Mouse (Mus musculus) fibroblast of lung, adult 2 months (primary cell): ENCODE data around the gene Gjb5.

Experiments used
- DNase-seq: peaks from one replicate; pipeline ENCODE4 v3.0.0-alpha.2; 2011; ENCODE audit warnings: low read depth

Gjb5 gene

DNA sequence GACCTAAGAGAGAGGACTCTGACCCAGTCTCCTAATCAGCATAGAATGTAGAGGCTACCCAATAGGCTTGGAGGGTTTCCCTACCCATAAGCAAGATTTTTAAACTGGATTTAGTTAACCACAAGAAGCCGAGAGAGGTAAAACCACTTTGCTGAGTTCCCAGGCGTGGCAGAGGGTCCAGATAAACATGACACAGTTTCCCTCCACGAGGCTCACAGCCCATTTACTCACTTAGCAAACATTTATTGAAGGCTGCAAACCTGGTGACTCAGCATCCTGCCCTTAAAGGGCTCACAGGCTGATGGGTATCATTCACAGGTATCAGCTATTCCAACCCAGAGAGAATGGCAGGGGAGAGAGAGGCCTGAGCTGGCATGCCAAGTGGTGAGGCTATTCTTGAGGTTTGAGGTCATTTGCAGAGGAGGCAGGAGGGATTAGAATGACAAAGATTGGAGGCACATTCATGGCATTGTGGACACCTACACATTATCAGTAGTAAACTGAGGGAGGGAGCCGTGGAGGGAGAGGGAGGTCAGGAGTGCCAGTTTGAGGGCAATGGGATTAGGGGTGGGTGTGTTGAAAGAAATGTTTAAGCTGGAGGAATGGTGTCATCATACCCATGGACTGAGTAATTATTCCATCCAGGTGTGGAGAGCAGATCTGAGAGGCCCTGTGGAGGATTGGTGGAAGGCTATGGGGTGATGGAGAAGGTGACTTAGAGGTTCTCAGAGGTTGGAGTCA, 8.3 kb downstream of the Gjb5 start:
- DNase-seq: peak; percentile 66

DNA sequence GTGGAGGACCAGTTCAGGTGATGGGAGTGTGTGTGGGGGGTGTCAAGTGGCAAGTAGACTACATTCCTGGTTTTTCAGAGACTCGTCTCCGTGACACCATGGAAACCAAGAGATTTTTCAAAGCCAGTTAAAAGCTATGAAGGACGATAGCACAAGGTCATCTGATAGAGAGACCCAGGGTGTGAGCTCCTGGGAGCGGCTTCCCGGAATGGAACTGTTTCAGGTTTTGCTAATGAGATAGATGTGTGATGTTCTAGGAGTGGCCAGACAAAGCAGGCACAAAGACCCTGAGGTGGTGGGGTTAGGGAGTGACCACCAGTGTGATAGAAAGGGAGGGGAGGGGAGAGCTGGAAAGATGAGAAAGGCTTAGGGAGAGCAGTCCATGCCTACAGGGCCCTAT, 13.0 kb downstream of the Gjb5 start:
- no peak for DNase-seq

DNA sequence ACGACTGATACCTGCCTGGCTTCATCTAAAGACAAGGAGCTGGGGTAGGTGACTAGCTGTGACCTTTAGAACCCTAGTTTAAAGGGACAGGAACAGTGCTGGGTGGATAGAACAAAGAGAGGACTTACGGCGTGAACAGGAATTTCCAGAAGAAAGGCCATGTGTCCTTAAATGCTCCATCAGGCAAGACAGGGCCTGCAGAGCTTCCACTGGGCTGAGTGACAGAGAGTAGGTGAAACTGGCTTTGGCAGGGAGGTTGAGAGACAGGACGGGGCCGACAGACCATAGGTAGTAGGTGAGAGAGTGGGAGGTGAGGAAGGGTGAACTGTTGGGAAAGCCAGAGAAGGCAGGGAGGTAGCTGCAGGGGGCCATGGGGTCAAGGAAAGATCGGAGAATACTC, 16.6 kb downstream of the Gjb5 start:
- DNase-seq: no peak

DNA sequence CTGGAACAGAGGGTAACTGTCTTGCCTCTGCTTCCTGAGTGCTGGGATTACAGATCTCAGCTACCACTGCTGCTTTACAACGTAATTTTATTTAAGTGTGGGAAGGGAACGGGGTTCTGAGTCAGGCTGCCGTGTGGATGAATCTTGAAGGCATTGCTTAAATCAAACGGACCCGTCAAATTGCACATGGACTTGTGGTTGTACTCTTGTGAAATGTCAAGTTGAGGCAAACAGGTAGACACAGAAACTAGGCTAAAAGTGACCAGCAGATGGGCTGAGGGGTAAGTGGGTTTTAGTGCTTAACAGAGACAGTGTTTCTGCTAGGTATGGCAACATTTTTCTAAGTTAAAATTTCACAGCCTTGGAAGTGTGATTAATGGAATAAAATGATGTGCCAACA, 20.3 kb downstream of the Gjb5 start:
- DNase-seq: no peak

DNA sequence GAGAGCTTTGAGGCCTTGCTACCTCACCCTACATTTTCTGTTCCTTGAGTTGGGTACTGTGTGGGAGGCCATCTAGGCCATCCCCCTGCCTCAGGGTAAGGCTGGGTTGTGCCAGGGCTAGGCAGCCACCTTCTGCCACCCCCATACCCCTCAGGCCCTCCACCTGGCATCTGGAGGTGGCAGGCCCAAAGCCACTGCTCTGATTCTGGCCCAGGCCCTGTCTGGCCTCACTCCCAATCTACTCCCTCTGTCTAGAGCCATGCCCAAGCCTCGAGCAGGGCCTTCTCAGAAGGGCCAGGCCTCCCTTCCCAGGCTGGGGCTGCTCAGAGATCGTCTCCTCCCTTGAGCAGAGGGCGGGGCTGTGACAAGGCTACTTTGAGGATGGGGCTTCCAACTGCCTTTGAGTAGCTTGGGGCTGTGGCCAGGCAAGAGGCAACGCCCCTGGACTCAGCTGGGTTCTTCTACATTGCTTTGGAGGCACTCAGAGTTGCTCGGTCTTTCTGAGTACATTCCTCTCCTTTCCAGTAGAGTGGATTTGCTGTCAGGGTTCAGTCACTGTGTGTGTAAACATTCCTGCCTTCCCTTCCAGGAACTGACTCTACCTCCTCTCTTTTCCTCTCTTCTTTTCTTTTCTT, 23.0 kb downstream of the Gjb5 start:
- DNase-seq: no peak

DNA sequence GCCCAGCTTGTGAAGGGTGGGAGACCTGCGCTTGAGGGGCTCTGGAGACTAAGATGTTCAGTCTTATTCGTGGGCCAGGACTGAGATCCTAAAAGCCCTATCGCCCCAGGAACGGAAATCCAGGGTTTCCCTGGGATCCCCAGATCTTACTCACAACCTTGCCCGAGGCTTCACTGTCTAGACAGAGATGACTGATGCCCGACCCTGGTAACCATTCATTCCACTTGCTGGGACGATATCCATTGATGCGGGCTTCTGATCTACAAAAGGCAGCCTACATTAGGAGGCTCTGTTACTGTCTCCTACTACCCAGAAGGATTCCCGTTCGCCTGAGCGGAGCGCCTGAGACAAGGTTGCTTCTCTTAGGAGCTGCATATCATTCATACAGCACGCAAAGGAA, 26.8 kb downstream of the Gjb5 start:
- DNase-seq: no peak

DNA sequence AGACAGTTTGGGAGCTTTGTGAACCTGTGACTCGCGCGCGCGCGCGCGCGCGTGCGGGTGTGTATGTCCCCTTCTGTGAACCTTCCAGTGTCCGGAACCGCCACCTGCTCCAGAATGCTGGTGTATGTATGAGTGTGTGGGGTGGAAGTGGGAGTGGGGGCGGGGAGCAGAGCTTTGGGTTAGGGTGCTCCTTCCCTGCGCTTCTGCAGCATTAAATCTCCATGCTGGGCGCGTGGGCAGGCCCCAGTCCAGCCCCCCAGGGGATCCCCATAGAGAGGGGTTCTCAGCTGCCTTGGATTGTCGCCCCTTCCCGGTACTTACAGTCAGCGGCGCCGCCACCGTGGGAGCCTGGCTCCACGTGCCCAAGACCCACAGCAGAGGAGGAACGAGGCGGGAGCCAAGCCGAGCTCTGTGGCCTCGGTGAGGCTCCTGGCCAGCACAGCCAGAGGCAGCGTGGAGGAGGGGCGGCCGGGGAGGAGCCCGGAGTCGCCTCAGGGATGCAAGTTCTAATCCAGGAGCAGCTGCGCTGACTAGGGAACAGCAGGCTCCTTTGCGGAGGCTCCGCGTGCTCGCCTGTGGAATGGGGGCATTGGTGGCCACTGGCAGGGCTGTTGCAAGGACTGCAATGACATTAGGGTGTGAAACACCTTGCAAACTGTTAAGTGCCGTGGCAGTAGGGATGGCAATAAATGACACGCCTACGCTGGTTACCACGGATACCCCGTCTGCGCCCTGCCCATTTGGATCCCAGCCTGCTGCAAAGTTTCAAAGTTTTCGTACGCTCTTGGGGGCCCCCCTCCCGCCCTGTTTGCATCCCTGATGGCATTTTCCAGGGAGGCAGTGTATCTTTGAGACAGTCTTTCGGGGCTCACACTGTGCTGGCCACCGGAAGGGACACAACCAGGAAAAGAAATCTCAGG, 27.5 kb downstream of the Gjb5 start, which contains the start of gene Gjb3:
Gene Gjb3 (minus strand): TSS at position 664 of the 920 bp plus-strand sequence.
- DNase-seq: no peak

DNA sequence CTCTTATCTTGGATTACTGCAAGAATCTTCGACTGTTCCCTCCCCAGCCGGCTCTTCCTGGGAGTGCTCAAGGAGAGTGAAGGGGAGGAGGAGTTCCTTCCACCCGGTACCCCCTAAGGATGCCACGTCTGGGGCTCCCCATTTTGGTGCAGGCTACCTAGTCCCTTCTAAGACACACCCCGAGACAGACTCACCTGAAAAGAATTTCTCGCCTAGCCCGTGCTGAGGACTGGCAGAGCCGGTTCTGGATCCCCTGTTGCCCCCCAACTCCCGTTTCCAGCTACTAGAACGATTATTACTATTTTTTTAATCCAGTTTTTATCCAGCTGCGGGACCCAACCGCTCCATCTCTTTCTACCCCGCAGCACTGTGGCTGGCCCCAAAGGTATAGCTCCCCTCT, 28.2 kb downstream of the Gjb5 start:
- DNase-seq: no peak

DNA sequence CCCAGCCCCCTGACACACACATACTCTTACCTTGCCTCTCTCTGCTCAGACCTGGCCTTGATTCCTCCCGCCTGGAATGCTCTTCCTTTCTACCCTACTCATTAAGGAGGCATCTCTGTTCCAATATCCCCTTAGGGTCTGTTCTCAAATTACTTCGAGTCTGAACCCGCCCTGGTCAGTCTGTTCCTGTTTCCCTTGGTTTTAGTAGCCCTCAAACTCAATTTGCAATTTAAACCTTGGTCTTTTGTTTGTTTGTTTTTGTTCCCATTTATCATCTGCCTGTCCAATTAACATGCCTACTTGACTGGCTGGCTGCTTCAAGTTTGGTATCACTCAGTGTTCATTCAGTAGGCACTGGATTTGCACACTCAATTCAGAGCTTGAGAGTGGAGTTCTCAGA, 28.9 kb downstream of the Gjb5 start:
- no peak for DNase-seq

DNA sequence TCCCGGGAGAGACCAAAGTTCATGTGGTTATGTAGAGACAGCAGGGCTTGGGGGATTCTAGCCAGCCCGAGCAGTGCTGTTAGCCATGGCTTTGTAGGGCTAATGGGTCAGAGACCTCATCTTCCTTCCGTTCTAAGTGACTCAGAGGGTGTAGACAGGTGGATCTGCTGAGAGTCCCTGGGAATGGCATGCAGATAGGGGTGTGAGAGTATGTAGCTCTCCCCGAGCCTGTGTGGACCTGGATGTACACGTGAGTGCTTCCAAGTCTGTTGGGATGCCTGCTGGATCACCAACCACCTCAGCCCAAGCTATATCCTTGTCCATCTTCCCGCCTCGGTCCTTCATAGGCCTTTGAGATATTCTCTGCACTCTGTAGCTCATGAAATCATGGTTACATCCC, 29.6 kb downstream of the Gjb5 start:
- no peak for DNase-seq

DNA sequence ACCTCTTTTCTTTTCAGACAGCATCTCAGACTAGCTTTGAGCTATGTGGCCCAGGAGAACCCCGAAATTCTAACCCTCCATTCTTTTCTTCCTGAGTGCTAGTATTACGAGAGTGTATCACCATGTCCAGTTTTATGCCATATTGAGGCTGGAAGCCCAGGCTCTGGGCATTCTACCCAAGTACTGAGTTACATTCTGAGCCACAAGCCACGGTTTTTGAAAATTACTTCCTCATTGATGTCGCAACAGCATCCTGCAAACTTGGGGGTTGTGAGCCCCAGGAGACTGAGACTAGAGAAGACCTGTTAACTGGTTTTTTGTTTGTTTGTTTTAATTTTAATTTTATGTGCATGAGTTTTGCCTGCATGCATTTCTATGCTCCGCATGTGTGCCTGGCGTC, 30.2 kb downstream of the Gjb5 start:
- peak; percentile 70 for DNase-seq

DNA sequence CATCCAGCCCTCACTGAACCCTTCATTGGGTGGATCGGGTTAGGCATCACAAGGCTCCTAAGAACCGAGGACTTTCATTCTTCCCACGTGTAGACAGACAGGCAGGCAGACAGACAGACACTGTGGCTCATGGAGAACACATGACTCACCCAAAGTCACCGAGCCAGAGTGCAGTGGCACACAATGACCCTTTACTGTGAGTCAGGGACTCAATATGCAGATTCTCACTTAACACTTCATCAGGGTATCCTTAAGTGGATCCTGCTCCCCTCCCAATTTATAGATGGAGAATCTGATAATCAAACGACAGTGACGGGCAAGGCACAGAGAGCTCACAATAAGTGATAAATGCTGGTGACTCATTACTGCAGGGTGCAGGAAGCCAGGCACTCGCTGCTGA, 30.7 kb downstream of the Gjb5 start:
- peak; percentile 65 for DNase-seq

DNA sequence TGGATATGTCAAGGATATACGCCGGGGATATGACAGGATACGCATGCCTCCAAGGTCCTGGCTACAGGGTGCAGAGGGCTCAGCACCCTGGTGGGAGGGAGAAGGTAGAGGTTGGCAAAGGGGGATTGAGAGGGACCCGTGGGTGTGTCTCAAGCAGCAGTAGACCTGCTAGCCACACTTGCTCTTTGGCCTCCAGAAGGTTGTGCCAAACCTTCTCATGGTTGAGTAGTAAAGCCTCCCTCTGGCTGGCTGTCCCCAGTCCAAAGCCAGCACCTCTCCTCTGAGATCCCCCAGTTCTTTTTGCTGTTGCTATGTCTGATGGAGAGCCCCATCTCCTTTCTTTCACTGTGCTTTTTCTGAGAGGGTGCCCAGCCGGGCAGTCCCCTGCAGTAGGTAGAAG, 32.7 kb downstream of the Gjb5 start:
- DNase-seq: no peak

DNA sequence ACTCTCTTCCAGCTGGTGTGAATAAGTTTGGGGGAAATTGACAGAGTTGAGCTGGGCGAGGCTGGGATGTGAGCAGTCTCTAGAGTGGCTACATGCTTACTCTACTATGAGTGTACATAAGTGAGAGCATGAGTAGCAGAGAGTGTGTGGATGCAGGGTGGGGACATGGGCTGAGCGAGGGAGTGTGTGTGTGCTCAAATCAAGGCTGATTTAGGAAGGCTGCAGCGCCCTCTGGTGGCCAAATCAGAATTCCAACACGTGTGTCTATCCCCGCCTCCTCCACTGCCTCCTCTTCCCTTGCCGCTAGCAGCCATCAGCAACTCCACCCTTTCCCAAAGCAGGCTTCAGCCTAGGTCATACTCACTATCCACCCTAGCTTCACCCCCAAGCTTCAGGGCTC, 33.2 kb downstream of the Gjb5 start:
- DNase-seq: peak; percentile 68

DNA sequence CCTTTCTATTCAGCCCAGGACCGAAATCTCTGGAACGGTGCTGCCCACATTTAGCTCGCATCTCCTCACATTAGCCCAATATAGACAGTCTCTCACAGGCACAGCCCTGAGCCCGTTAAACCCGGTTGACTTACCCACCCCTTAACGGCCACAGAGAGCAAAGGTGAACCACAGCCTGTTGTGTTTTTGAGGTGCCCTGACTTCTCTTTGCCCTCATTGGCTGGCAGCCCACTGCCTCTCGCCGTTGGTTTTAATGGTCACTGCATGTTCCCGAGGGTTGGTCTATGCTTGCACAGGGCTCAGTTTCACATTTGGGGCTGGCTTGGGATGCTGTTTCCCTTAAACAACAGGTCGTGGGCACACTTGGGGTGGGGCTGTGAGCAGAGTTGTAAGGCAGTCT, 33.7 kb downstream of the Gjb5 start:
- no peak for DNase-seq

DNA sequence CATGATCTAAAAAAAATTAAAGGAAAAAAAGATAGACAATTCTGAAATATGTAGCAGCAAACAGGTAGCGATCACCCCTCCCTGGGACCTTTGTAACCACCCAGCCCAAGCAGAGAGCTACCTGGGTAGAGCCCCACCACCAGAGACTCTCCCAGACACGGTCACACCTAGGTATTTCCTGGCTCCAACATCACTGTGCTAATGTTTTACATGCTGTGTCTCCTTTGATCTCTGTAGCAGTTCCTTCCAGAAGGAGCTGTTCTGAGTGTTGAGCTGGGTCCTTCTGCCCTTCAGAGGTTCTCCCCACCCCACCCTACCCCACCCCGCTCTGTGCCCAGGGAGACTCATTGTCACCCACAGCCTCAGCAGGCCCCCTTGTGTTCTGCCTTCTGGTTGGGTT, 34.3 kb downstream of the Gjb5 start:
- DNase-seq: no peak

DNA sequence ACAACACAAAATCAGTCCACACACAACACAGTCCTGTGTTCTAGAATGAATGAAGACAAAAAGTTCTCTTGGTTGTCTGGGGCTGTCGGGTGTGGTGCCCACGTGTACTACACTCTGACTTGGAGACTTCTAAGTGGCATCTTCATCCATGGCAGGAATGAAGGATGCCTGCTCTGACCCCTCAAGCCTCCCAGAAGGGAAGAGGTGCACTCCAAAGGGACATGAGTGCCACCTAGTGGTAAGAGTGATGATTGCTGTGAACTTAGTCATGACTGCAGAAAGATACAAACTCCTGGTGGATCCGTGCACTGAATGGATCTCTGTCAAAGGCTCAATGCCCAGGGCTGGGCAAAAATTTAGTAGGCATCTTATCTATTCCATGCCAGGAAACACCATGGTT, 38.4 kb downstream of the Gjb5 start:
- no peak for DNase-seq

DNA sequence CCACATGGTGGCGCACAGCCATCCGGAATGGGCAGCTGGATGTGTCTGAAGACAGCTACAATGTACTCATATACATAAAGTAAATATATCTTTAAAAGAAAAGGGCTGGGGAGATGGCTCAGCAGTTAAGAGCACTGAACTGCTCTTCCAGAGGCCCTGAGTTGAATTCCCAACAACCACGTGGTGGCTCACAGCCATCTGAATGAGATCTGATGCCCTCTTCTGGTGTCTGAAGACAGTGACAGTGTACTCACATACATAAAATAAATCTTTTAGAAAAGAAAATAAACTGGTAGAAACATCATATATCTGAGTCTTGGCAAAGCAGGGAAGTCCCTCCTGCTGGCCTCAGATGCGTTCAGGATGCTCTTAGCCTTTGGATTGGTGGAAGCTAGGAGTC, 40.8 kb downstream of the Gjb5 start:
- DNase-seq: no peak

DNA sequence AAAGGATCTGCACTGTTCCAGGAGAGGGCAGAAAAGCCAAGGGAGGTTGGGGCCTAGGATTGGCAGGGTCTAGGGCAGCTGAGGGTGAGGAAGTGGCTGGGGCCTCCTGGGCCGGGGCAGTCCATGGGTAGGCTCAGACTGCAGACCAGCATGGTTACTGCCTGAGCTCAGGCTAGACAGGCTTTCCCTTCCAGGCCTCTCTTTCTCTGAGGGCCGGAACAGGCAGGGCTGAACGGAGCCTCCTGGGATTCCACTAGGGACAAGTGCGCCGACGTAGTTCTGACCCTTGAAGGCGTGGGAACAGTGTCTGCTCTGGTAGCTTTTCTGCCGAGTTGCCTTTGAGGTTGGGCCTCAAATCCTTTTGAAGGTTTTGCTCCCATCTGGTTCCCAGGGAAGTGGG, 42.2 kb downstream of the Gjb5 start:
- no peak for DNase-seq

DNA sequence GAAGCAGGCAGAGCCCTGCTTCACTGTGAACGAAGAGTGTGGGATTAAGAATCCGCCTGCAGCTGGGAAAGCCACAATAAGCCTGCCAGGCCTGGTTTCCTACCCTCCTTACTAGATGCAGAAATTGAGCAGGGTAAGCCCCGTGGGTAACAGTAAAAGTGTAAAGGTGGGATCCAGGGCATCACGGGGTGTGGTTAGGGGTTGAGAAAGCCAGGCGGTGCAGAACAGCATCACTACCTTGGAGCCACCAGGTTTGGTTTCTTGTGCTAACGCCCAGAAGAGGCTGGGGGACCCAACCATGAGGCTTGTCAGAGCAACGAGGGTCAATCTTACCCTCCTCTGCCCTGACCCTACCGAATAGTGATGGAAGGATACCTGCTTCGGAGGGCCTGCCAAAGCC, 43.4 kb downstream of the Gjb5 start:
- no peak for DNase-seq

DNA sequence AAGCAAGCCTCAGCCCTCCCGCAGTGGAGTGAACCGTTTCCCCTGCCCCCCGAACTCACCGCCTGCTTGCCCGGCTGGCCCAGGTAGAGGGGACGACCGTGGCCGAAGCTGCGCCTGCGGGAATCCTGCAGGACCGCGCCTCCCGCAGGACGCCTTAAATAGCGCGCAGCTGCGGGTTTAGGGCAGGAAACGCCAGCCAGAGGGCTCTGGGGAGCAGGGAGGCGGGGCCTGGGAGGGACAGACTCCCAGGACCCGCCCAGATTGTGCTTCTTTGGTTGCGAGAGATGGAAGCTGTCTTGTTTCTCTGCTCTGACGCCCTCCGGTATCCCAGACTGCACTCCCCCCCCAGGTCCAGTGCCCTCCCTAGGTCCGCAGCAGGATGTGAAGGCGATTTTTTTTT, 44.1 kb downstream of the Gjb5 start, which contains the start of gene Gja4:
Gene Gja4 (minus strand): TSS at position 179 of the 400 bp plus-strand sequence.
- DNase-seq: no peak

DNA sequence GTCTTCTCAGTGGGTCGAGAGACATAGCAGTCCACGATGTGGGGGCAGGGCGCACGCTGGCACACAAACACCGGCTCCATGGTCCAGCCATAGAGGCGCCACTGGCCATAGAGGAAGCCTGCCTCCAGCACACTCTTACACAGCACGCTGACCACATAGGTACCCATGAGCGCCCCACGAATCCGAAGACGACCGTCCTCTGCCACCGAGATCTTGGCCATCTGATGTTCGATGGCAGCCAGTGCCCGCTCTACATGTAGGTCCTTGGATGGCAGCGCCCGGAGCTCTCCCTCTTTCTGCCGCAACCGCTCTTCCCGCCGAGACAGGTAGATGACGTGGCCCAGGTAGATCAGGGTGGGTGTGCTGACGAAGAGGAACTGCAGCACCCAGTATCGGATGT, 45.6 kb downstream of the Gjb5 start:
- no peak for DNase-seq

DNA sequence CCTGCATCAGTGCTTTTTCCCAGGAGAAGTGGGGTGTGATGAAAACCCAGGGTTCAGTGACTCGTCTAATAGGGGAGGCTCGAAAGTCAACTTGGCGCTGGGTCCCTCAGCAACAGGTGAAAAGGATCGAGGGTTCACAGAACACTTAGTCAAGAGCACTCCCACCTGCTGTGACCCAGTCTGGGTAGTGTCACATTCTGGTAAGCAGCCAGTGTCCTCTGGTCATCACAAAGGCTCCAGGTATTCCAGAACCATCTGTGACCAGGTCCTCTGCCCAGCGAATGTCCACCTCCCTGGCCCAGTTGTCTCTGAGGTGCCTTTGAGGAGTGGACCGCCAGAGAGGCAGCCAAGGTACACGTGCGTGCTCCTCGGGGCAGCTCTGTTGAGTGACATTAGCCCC, 46.4 kb downstream of the Gjb5 start:
- DNase-seq: no peak
